Mouse (Mus musculus): ENCODE measurements at regions not wholly inside any gene's neighbourhood (a gene's known extent, or its start where the extent isn't known, plus 50 kb on each side); places are given as distances from the start of the nearest gene placed in this dataset.

DNA sequence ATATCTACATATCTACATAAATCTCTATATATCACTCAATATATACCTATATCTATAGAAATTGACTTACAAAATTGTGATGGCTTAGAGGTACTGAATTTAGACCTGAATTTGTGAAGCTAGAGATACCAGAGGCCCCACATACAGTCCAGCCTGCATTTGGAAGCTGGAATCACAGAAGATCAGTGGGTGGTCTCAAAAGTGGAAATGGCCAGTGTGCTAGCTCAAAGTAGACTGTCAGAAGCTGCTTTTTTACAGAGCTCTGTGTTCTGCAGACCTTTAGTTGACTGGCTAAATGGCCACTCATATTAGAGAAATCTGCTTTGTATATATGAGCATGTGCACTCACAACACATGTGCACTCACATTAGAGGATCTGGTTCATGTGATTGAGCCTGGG lies 376.9 kb upstream of the Plxna2 start:
- no peak for TF ChIP-seq POLR2A (IDR thresholded peaks at IDR 0.05; ENCODE audit: insufficient read depth, low read depth, low read length)
- TF ChIP-seq CTCF (IDR thresholded peaks at IDR 0.05): no peak
- no peak for TF ChIP-seq EP300 (IDR thresholded peaks at IDR 0.05; ENCODE audit: insufficient read depth, low read depth, low read length)
